Mouse (Mus musculus) midbrain, embryonic 13.5 days (tissue): ENCODE data around the gene Calm3. TPM values are rescaled to one million over a fixed set of nuclear protein-coding genes. Genes with fewer than 3 reads are reported as not detected.

Source experiments
- ATAC-seq: fragments of 200-750 bp; cut with Nextera tagmentation; 2 replicates; pipeline ENCODE4 v1.8.0; 2017; ENCODE audit warnings: mild to moderate bottlenecking, moderate TSS enrichment, moderate library complexity
- H3K27ac ChIP-seq: fragments of 300-500 bp; sonication (generic); 2 replicates; pipeline ENCODE4 v1.5.1; 2015; ENCODE audit warnings: inconsistent platforms, mild to moderate bottlenecking, moderate library complexity
- H3K27me3 ChIP-seq: fragments of 300-500 bp; sonication (generic); 2 replicates; pipeline ENCODE4 v1.6.1; 2015; ENCODE audit warnings: mild to moderate bottlenecking, inconsistent platforms
- H3K36me3 ChIP-seq: fragments of 300-500 bp; sonication (generic); 2 replicates; pipeline ENCODE4 v1.6.1; 2015; ENCODE audit warnings: mild to moderate bottlenecking, inconsistent platforms
- H3K4me1 ChIP-seq: fragments of 300-500 bp; sonication (generic); replicated peaks from 2 replicates; pipeline ENCODE4 v1.6.1; 2015; ENCODE audit warnings: inconsistent platforms
- H3K4me2 ChIP-seq: fragments of 300-500 bp; sonication (generic); replicated peaks from 2 replicates; pipeline ENCODE4 v1.6.1; 2015; ENCODE audit warnings: moderate library complexity, mild to moderate bottlenecking, inconsistent platforms
- H3K4me3 ChIP-seq: fragments of 300-500 bp; sonication (generic); replicated peaks from 2 replicates; pipeline ENCODE4 v1.5.1; 2015; ENCODE audit warnings: mild to moderate bottlenecking, inconsistent platforms
- H3K9ac ChIP-seq: fragments of 300-500 bp; sonication (generic); replicated peaks from 2 replicates; pipeline ENCODE4 v1.6.1; 2015; ENCODE audit warnings: mild to moderate bottlenecking, inconsistent platforms
- H3K9me3 ChIP-seq: fragments of 300-500 bp; sonication (generic); 2 replicates; pipeline ENCODE4 v1.6.1; 2016; ENCODE audit warnings: mild to moderate bottlenecking, inconsistent platforms
- WGBS: fragments of 180-500 bp; shearing (Covaris S2); methylation state at CpG from one replicate; pipeline ENCODE4 v1.1.7; 2015; 5-methylcytosine and 5-hydroxymethylcytosine counted together
- polyA plus RNA-seq: library from polyadenylated mRNA; unstranded; fragments of >200 nt; fragmentation: Nextera tagmentation; extraction: Ambion mirVana; gene quantifications from 2 replicates; pipeline ENCODE4 v1.2.1, GENCODE M21; 2015

Gene Calm3
- polyA plus RNA-seq, 1 experiment from 2014 or later = 297 TPM

DNA sequence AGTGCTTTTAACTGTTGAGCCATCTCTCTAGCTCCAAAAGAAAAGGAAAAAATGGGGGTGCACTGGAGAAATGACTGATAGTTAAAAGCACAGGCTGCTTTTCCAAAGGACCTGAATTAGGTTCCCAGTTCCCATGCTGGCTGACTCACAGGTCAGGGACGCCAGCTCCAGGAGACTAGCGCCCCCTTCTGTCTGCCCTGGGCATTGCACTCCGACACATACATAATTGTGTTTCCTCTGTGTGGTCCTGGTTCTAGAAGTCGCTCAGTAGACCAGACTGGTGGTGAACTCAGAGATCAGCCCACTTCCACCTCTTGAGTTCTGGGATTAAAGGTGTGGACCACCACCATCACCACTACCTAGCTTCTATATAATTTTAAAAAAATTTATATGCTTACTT is 13.4 kb upstream of the Calm3 start:
- no peak overlapping the region for H3K4me3 ChIP-seq
- H3K9me3 ChIP-seq = no peaks in the 10 kb centered on the region
- no peak overlapping the region for H3K27ac ChIP-seq
- no peak overlapping the region for H3K4me2 ChIP-seq
- no peaks in the 10 kb centered on the region for H3K36me3 ChIP-seq
- 49% methylated on average over 4 of the region's 4 CpGs for WGBS
- H3K27me3 ChIP-seq = no peaks in the 10 kb centered on the region
- no peak for ATAC-seq
- no peak overlapping the region for H3K9ac ChIP-seq
- peaks cover 64% of the 10 kb centered on the region for H3K4me1 ChIP-seq

DNA sequence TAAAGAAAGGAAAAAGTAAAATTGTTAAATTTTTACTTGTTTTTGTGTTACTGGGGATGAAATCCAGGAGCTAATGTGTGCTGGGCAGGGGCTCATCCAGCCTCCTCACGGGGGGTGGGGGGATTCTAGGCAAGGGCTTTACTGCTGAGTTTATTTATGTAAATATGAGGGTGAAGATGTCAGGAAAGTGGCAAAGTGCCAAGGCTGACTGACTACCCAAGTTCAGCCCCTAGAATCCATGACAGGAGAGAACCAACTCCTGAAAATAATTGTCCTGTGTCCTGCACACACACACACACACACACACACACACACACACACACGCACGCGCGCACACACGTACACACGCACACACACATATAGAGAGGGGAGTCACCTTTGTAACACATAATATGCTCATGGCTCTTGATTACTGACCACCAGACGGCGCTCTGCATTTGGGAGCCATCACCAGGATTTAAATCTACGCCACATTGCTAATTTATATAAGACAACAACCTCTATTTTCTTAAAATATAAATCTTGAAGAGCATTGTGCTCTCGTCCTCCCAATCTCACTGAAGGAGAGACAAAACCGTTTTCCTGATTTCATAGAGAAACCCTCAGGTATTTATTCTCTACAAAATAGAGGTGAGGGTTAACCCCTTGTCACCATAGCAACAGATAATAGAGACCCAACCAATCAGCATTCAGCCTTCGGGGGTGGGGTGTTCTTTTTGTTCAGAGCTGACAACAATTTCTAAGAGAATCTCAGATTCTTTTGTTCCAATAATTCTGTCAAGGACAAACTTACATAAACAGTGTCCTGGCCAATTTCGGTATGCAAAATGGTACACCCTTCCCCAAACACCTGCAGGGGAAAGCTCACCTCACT is 9.0 kb upstream of the Calm3 start:
- Histone ChIP-seq H3K9me3 (no peaks in the 10 kb centered on the region), H3K36me3 (no peaks in the 10 kb centered on the region), H3K4me1 (peaks cover 35% of the 10 kb centered on the region), H3K27ac (peak overlapping the region; percentile 75), H3K9ac (no peak overlapping the region), H3K27me3 (no peaks in the 10 kb centered on the region), H3K4me2 (0 out of 2 replicates have a peak overlapping the region, but pooled peaks have one; percentile 6), H3K4me3 (no peak overlapping the region)
- WGBS = 31% methylated on average over 14 of the region's 14 CpGs
- peak; percentile 76 for ATAC-seq

DNA sequence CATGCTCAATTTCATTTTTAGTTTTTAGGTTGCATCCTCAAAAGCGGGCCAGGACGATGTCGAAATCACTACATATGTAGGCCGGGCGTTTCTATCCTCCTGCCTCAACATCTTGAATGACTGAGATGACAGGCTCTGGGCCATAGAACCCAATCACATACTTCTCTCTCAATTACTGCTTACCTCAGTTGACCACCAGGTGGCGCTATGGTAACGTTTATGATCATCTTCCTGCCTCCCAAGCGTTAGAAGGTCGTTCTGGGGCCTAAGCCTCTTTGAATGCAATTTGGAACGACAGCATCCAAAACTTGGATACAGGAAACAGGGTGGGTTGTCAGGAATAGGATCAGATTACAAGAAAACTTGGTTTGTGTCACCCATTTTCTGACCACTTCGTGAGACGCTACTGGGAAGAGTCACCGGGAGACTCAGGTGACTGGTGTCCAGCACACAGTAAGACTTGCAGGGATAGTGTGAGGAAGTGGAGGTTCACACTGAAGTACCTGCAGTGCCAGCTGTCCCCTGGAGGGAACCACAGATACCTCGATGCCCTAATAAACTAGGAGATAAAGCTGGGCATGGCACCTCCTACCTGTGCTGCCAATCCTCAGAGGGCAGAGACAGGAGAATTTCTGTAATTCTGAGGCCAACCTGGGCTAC is 8.2 kb upstream of the Calm3 start:
- WGBS = 19% methylated on average over 14 of the region's 14 CpGs
- H3K9me3 ChIP-seq = no peaks in the 10 kb centered on the region
- H3K9ac ChIP-seq = no peak overlapping the region; the same call in 1 of the 2 replicates
- H3K4me3 ChIP-seq = no peak overlapping the region
- H3K27me3 ChIP-seq = no peaks in the 10 kb centered on the region
- H3K36me3 ChIP-seq = no peaks in the 10 kb centered on the region
- peaks cover 30% of the 10 kb centered on the region for H3K4me1 ChIP-seq
- peak; percentile 59 for ATAC-seq
- H3K27ac ChIP-seq = peak overlapping the region; percentile 75
- H3K4me2 ChIP-seq = no peak overlapping the region

DNA sequence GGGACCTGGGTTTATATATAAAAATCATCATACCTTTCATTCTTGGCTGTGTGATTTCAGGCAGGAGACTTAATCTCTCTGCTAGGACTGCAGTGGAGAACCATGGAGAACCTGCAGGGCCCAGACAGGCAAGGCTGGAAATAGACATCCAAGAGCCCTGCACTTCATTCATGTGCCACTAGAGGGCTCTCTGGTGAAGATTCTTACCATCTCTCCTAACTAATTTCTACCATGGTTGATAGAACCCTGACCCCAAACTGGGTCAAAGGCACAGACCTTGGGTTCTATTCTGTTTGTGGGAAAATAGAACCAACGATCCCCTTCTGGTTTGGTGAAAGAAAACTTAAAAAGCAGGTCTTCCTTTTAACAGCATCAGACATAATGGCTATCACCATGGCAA is 6.9 kb upstream of the Calm3 start:
- 0% methylated on average over 1 of the region's 1 CpGs for WGBS
- Histone ChIP-seq H3K4me2 (no peak overlapping the region), H3K27me3 (no peaks in the 10 kb centered on the region), H3K9ac (no peak overlapping the region), H3K4me1 (peaks cover 30% of the 10 kb centered on the region), H3K4me3 (no peak overlapping the region), H3K9me3 (no peaks in the 10 kb centered on the region), H3K27ac (no peak overlapping the region), H3K36me3 (no peaks in the 10 kb centered on the region)
- ATAC-seq = 0 out of 2 replicates have a peak, but pooled peaks have one; percentile 16

DNA sequence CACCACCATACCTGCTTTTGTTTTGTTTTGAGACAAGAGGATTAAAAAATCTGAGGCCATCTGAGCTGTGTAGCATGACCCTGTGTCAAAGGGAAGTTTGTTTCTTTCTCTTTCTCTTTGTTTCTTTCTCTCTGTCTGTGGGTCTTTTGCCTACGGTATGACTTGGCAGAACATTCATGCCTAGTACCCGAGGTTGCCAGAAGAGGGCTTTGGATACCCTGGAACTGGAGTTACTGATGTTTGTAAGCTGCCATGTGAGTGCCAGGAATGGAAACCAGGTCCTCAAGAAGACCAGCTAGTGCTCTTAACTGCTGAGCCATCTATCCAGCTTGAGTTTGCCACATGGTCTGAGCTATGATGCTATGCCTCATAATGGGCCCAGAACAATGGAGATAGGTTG is 4.4 kb upstream of the Calm3 start:
- Histone ChIP-seq H3K4me3 (no peak overlapping the region), H3K9me3 (no peaks in the 10 kb centered on the region), H3K4me1 (peaks cover 25% of the 10 kb centered on the region), H3K9ac (no peak overlapping the region), H3K27me3 (no peaks in the 10 kb centered on the region), H3K4me2 (no peak overlapping the region), H3K36me3 (no peaks in the 10 kb centered on the region), H3K27ac (no peak overlapping the region)
- WGBS = 66% methylated on average over 2 of the region's 2 CpGs
- no peak for ATAC-seq

DNA sequence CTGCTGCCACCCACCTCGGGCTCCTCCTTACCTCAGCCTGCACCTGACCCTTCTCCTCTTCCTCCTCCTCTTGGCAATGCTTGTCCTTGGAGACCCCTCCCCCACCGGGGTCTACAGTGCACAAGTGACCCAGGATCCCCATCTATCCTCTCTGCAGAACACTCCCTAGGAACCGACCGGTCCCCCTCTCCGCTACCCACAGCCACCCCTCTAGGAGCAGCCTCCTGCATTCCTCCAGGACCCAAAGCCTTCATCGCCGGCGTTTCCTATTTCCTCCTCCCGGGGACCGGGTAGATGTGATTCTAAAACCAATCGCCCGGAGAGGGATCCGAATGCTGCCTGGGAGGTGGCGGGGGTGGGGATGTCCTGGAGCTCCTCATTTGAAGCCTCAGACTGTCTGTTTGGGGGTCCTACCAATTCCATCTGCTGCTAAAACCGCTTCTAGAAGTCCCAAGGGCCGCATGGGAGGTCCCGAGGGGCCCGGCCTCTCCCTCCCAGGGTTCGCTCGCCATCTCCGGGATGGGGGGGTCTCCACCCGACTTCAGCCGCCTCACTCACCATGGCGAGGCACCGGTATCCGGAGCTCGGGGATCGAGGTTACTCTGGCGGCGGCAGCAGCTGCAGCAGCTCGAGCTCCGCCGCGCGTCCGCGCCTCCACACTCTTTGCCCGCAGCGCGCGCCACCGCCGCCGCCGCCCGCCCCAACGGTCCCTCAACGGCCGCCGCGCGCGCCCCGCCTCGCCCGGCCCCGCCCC is 454 bp downstream of the Calm3 start:
- peaks cover 48% of the 10 kb centered on the region for H3K4me1 ChIP-seq
- no peaks in the 10 kb centered on the region for H3K27me3 ChIP-seq
- WGBS = under 1% methylated on average over 50 of the region's 57 CpGs
- ATAC-seq = peak; percentile 74
- H3K9ac ChIP-seq = peak overlapping the region; percentile 99
- H3K27ac ChIP-seq = peak overlapping the region; percentile 98
- H3K9me3 ChIP-seq = no peaks in the 10 kb centered on the region
- peaks cover 25% of the 10 kb centered on the region for H3K36me3 ChIP-seq
- H3K4me2 ChIP-seq = peak overlapping the region; percentile 85
- H3K4me3 ChIP-seq = peak overlapping the region; percentile 72

DNA sequence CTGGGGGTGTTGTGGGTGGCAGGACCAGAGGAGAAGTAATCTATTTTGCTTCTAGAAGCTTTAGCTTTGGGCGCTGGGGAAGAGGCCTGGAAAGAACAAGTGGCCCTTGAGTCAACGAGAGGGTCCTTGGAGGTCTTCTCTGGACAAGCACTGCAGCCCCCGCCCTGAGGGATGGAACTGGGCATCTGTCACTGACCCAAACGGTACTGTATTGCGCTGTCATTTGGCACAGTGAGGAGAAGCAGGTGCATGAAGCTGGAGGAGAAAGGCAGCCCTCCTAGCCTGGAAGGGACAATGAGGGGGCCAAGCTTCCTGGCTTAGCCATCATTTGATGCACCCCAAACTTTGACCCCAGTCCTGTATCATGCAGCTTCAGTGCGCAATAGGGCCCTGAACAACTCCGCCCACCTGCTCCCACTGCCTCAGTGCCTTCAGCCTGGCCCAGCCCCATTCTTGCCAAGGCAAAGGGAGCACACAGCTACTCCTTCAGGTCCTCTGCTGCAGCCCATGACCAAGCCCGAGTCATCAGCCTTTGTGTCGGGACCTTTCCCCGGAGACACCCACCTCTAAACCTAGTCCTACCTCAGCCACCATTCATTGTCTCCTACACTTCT is 1.4 kb downstream of the Calm3 start:
- H3K27ac ChIP-seq = peak overlapping the region; percentile 98
- H3K9ac ChIP-seq = peak overlapping the region; percentile 99
- H3K4me1 ChIP-seq = peaks cover 58% of the 10 kb centered on the region
- no peak for ATAC-seq
- H3K4me2 ChIP-seq = peak overlapping the region; percentile 85
- peaks cover 35% of the 10 kb centered on the region for H3K36me3 ChIP-seq
- H3K27me3 ChIP-seq = no peaks in the 10 kb centered on the region
- peak overlapping the region; percentile 72 for H3K4me3 ChIP-seq
- H3K9me3 ChIP-seq = no peaks in the 10 kb centered on the region
- WGBS = 35% methylated on average over 10 of the region's 10 CpGs

DNA sequence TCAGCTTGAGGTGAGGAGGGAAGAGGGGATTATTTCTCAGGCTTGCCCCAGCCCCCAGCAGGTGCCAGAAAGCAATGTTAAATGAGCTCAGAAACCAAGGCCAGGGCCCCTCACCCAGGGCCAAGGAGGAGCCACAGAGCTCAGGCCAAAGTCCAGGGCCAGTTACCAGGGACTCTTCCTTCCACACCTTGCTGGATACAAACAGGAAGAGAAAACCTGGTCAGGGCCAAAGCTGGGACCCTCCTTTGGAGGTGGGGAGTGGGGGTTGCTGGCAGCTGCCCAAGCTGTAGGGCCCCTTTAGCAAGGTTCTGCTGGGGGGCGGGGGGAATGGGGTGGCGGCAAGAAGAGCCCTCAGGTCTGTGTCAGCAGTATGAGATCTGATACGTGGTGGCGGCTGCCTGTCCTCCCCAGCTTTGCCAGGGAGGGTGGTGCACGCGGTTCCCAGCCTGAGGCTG is 2.0 kb downstream of the Calm3 start:
- Histone ChIP-seq H3K9me3 (no peaks in the 10 kb centered on the region), H3K36me3 (peaks cover 41% of the 10 kb centered on the region), H3K4me3 (peak overlapping the region; percentile 72), H3K27ac (peak overlapping the region; percentile 98), H3K4me1 (peaks cover 60% of the 10 kb centered on the region), H3K9ac (peak overlapping the region; percentile 99), H3K27me3 (no peaks in the 10 kb centered on the region), H3K4me2 (peak overlapping the region; percentile 85)
- no peak for ATAC-seq
- WGBS = 40% methylated on average over 6 of the region's 6 CpGs

DNA sequence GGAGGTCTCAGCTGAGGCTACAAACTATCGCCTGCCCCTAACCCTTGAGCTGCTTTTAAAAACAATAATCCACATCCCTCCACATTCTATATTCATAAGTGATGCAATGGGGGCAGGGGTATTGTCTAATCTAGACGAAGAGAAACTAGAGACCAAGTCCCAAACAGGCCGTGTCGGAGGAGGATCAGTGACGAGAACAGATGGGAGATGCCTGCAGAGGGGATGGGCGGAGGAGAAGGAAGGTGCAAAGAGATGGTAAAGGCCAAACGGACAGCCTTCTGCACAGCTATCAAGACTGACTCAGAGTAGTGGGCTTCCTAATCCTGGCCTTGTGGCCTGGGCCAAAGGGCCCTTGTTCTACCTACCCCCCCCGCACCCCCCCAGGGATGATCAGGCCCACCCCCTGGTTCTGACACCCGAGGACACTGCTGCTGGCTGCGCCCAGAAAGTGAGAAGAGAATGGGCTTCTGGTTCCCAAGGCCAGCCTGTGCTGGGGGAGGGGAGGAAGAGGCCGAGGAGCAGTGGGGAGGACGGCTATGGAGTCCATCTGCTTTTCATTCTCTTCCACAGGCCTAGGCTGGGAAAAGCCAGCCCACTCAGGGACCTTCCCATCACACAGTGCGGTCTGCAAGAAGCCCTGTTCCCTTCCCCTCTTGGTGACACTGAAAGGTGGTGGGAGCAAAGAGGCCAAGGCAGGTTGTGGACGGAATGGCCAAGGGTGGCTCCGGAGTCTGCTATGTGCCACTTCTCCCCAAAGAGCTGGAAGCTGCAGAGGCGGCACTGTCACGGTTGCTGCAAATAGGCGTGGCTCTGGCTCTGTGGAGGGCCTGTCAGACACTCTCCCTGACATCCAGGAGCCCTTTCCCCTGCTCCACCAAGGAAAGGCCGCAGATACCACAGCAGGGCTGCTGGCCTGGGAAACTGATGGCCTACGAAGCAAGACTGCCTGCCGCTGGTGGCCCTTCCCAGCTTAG is 2.8 kb downstream of the Calm3 start:
- peaks cover 49% of the 10 kb centered on the region for H3K36me3 ChIP-seq
- H3K27me3 ChIP-seq = no peaks in the 10 kb centered on the region
- peaks cover 60% of the 10 kb centered on the region for H3K4me1 ChIP-seq
- peak overlapping the region; percentile 72 for H3K4me3 ChIP-seq
- peak overlapping the region; percentile 85 for H3K4me2 ChIP-seq
- no peak for ATAC-seq
- 39% methylated on average over 21 of the region's 21 CpGs for WGBS
- peak overlapping the region; percentile 98 for H3K27ac ChIP-seq
- H3K9me3 ChIP-seq = no peaks in the 10 kb centered on the region
- peak overlapping the region; percentile 99 for H3K9ac ChIP-seq

DNA sequence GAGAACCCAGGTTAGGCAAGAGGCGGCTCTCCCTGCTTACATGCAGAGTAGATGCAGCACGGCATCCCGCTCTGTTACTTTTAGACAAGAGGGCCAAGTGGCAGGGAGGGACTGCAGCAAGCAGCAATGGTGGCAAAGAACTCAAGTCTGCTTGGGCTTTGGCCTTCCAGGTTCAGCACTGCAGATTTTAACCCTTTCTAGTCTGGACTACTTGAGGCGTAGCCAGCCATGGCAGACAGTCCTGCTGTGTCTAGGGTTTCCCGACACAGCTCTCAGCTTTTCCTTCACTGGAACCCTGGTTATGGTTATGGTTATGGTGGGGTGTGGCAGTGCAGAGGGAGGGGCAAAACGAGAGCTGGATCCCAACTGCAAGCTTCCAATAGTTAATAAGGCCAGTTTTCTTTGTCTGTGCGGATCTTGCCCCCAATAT is 3.7 kb downstream of the Calm3 start:
- H3K9me3 ChIP-seq = no peaks in the 10 kb centered on the region
- H3K4me2 ChIP-seq = peak overlapping the region; percentile 85
- peaks cover 58% of the 10 kb centered on the region for H3K36me3 ChIP-seq
- 84% methylated on average over 7 of the region's 7 CpGs for WGBS
- peaks cover 60% of the 10 kb centered on the region for H3K4me1 ChIP-seq
- ATAC-seq = no peak
- peak overlapping the region; percentile 22; the same call in 1 of the 2 replicates for H3K27ac ChIP-seq
- H3K27me3 ChIP-seq = no peaks in the 10 kb centered on the region
- peak overlapping the region; percentile 15 for H3K4me3 ChIP-seq
- H3K9ac ChIP-seq = peak overlapping the region; percentile 57
